In genomic region chr3:65863762-65864377, GRCm38 (mm10) we compare ENCODE assay signal across 8 mouse cellular contexts.
A peak's percentile ranks its signal among the peaks of the same experiment; 100 is the strongest.
DNase-seq lines count a peak whose midpoint lies in the region; ATAC-seq and TF ChIP-seq lines count a peak whose summit lies in the region.

No protein-coding gene starts in this region.

- WGBS in embryonic facial prominence, embryonic 14.5 days = 49% methylated on average over 16 of the region's 16 CpGs
- WGBS in limb, embryonic 14.5 days = 61% methylated on average over 16 of the region's 16 CpGs

- no peak for TF ChIP-seq CTCF in left cerebral cortex, adult 2 months (IDR thresholded peaks at IDR 0.05)

- H3K9ac ChIP-seq in embryonic facial prominence, embryonic 14.5 days (ENCODE audit: low read depth, low read length) = no peak overlapping the region
- no peak overlapping the region for H3K9ac ChIP-seq in limb, embryonic 14.5 days (ENCODE audit: low read depth, low read length, severe bottlenecking)

- no peaks in the 10 kb centered on the region for H3K27me3 ChIP-seq in embryonic facial prominence, embryonic 14.5 days (replicated peaks; ENCODE audit: control insufficient read depth, insufficient read depth, low read length)
- H3K27me3 ChIP-seq in limb, embryonic 14.5 days (ENCODE audit: control insufficient read depth, insufficient read depth, low read length) = no peaks in the 10 kb centered on the region

- peaks cover 8% of the 10 kb centered on the region for H3K4me1 ChIP-seq in embryonic facial prominence, embryonic 14.5 days (ENCODE audit: control insufficient read depth, insufficient read depth, low read length)
- peaks cover 2% of the 10 kb centered on the region for H3K4me1 ChIP-seq in limb, embryonic 14.5 days (ENCODE audit: control insufficient read depth, insufficient read depth, low read length)

- H3K4me2 ChIP-seq in embryonic facial prominence, embryonic 14.5 days (ENCODE audit: low read depth, low read length) = peak overlapping the region; percentile 41
- no peak overlapping the region for H3K4me2 ChIP-seq in limb, embryonic 14.5 days (replicated peaks; ENCODE audit: low read depth, low read length, severe bottlenecking)

- 0 out of 2 replicates have a peak, but pooled peaks have one; percentile 1 for ATAC-seq in embryonic facial prominence, embryonic 14.5 days (ENCODE audit: low read depth)
- ATAC-seq in limb, embryonic 14.5 days (ENCODE audit: low FRiP score, low read depth) = 0 out of 2 replicates have a peak, but pooled peaks have one; percentile 16
- no peak for ATAC-seq in erythroblast, adult 5-6 weeks (replicated peaks; ENCODE audit: low FRiP score, poor library complexity, severe bottlenecking)

- 0 out of 2 replicates have a peak, but pooled peaks cover 4% of the 10 kb centered on the region for H3K9me3 ChIP-seq in embryonic facial prominence, embryonic 14.5 days (ENCODE audit: control insufficient read depth, low read length)
- no peaks in the 10 kb centered on the region for H3K9me3 ChIP-seq in limb, embryonic 14.5 days (ENCODE audit: control insufficient read depth, low read length)

- DNase-seq in left cerebral cortex, adult 2 months (ENCODE audit: extremely low spot score in 1 of 2, low spot score in 2 of 2) = peak in 1 of 2 experiments; percentile 22
- no peak for DNase-seq in left cerebral cortex, adult 11 months (ENCODE audit: low spot score)
- DNase-seq in embryonic facial prominence, embryonic 14.5 days (ENCODE audit: low spot score) = no peak
- peak; percentile 62 to 63 for DNase-seq in heart, postnatal 10 days
- DNase-seq in limb, embryonic 14.5 days (ENCODE audit: low spot score) = no peak
- DNase-seq in spleen, postnatal 10 days (ENCODE audit: low spot score in 2 of 2) = no peak
- no peak for DNase-seq in spleen, postnatal 4 days (ENCODE audit: low spot score in 2 of 2)

- intact Hi-C loops in left cerebral cortex, adult 2 months (cut with DNase I) = loop anchor here (1.0 to 5.0 kb wide), 4 partner anchors 65 to 482 kb away; partner anchors contain the start of genes Lekr1 and Tiparp
- intact Hi-C loops in heart, postnatal 10 days (cut with DNase I) = loop anchor here (2.0 to 10.0 kb wide), 8 partner anchors 35 to 879 kb away; partner anchors contain the start of gene Tiparp

- no peaks in the 10 kb centered on the region for H3K36me3 ChIP-seq in embryonic facial prominence, embryonic 14.5 days (ENCODE audit: control insufficient read depth, insufficient read depth, low read length)
- H3K36me3 ChIP-seq in limb, embryonic 14.5 days (ENCODE audit: control insufficient read depth, insufficient read depth, low read length) = no peaks in the 10 kb centered on the region

- TF ChIP-seq POLR2A in limb, embryonic 14.5 days (IDR thresholded peaks at IDR 0.05; ENCODE audit: borderline replicate concordance, extremely low read depth, insufficient read depth, insufficient read length) = no peak

- H3K4me3 ChIP-seq in left cerebral cortex, adult 2 months = peak overlapping the region; percentile 39
- no peak overlapping the region for H3K4me3 ChIP-seq in embryonic facial prominence, embryonic 14.5 days (ENCODE audit: low read depth, low read length)
- no peak overlapping the region for H3K4me3 ChIP-seq in limb, embryonic 14.5 days (replicated peaks; ENCODE audit: low read length)

- H3K27ac ChIP-seq in left cerebral cortex, adult 2 months = peak overlapping the region; percentile 29; the same call in 1 of the 2 replicates
- H3K27ac ChIP-seq in embryonic facial prominence, embryonic 14.5 days (replicated peaks; ENCODE audit: low read depth, low read length) = no peak overlapping the region
- H3K27ac ChIP-seq in limb, embryonic 14.5 days (replicated peaks; ENCODE audit: low read depth, low read length) = no peak overlapping the region

Comparison
In these comparisons a context has a peak if more than half of its experiments do, and no peak if none do; other contexts are left out.
1. DNase-seq: peak in heart, postnatal 10 days (2 of 2); none in left cerebral cortex, adult 11 months (single experiment), embryonic facial prominence, embryonic 14.5 days (single experiment), limb, embryonic 14.5 days (single experiment), spleen, postnatal 10 days (0 of 2) and spleen, postnatal 4 days (0 of 2).